Mouse (Mus musculus): Measurements from ENCODE around the gene Zfp385b.

GRCm38 (mm10) chr2:77745246-77745645, 74.2 kb downstream of the Zfp385b start:
- TF ChIP-seq POLR2A (IDR thresholded peaks at IDR 0.05; ENCODE audit: extremely low read depth, insufficient read depth, low read length) (no peak), CTCF (IDR thresholded peaks at IDR 0.05; ENCODE audit: extremely low read depth, insufficient read depth, low read length) (no peak)

Measured in cortical plate, adult 2 months (tissue).